Mouse (Mus musculus): ENCODE results near the gene Shc3. TPM values are rescaled to one million over a fixed set of nuclear protein-coding genes. Genes with fewer than 3 reads are reported as not detected.

Gene Shc3
- 6.0 and 69.1 TPM in 2 replicates for polyA plus RNA-seq (2021; fragmentation: Nextera tagmentation)
- long read RNA-seq, experiment 1, partial matches to known transcripts = 7 of 19 reads
- long read RNA-seq, experiment 1, other reads (novel, unspliced or antisense) = 11 of 19 reads
- long read RNA-seq, experiment 2, partial matches to known transcripts = 2 of 26 reads
- long read RNA-seq, experiment 2, other reads (novel, unspliced or antisense) = 23 of 26 reads

DNA sequence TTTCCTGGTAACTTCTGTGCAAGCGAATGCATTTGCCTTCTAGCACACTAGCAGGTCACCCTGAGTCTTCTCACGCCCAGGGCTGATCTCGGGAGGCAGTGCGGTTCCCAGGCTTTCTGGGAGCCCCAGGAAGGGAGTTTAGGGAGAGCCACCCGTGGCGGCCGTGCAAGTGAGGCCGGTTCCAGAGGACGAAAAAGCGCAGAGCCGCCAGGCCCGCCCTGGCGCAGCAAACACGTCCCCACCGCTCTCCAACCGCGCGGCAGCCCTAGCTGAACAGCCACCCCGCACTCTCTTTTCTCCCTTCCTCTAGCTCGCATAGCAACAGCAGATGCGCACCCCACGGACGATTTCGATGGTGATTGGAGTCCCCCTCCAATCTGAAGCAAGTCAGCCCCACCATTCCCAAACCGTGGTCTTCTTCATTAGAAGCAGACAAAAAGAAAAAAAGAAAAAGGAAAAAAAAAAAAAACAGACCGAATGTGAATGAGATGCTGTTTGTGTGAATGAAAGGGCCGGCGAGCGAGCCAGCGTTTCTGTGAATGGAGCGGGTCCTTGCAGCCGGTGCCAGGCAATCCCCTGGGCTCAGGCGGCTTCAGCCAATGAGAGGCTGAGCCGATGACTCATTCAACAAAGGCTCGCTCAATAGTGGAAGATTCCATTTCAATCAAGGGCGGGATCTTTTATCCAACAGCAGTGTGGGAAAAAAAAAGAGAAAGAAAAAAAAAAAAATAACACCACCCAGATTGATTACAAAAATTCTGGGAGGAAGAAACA is at the start of gene Shc3:
Gene Shc3, minus strand, starts transcription at position 509 of the 774 bp plus-strand sequence.

DNA sequence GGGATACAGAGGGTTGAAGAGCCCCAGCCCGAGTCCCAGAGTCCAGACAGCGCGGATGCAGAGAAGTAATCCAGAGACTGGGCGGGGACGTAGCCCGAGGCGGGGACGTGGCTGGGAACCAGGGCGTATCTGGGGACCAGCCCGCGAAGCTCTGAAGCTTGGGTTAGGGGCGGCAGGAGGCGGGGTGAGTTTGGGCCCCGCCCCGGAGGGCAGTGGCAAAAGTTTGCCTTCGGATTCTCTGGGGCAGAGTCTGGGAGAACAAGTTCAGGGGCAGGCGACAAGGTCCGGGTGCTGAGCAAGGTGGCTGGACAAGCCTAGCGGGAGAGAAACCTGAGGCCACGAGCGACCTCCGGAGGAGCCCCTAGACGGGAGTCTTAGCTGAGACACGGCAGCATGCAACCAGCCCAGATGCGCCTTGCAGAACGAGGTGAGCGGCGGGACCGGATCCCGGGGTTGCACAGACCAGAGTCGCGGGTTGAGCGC is 160.7 kb downstream of the Shc3 start, which contains the start of gene S1pr3:
Gene S1pr3, plus strand, starts transcription at position 121 of the 483 bp plus-strand sequence.

Other genes starting within 250 kb of the Shc3 start
- 2.8 and 3.6 TPM in 2 replicates for gene S1pr3, start 160.8 kb downstream of the Shc3 start, polyA plus RNA-seq (2021; fragmentation: Nextera tagmentation)
- 6.3 and 7.1 TPM in 2 replicates for gene Cks2, start 75.8 kb upstream of the Shc3 start, polyA plus RNA-seq (2021; fragmentation: Nextera tagmentation)
- gene Secisbp2, start 82.3 kb upstream of the Shc3 start, polyA plus RNA-seq (2021; fragmentation: Nextera tagmentation) = 10.7 and 19.6 TPM in 2 replicates
- gene Sema4d, start 224.3 kb upstream of the Shc3 start, polyA plus RNA-seq (2021; fragmentation: Nextera tagmentation) = 31.9 TPM in 2 replicates

Data from left cerebral cortex, adult 6 months (tissue).